Mouse (Mus musculus): ENCODE data around the gene Mark4. TPM values are rescaled to one million over a fixed set of nuclear protein-coding genes. Genes with fewer than 3 reads are reported as not detected.
A peak's percentile ranks its signal among the peaks of the same experiment; 100 is the strongest.

The Mark4 gene
- total RNA-seq, 1 experiment from 2014 or later: 11.8 TPM

GRCm38 (mm10) chr7:19382166-19382541 is 76.5 kb downstream of the Mark4 start:
- peak; percentile 18 to 58; a peak in 2 of 4 replicates for ATAC-seq (replicated peaks in 1 of 2; ENCODE audit: insufficient read depth in 1 of 2, low FRiP score in 2 of 2, low TSS enrichment in 1 of 2, low read depth in 1 of 2, poor library complexity in 2 of 2, severe bottlenecking in 2 of 2)

- peak; percentile 97 to 100 for ATAC-seq (replicated peaks in 1 of 2; ENCODE audit: insufficient read depth in 1 of 2, low FRiP score in 2 of 2, low TSS enrichment in 1 of 2, low read depth in 1 of 2, poor library complexity in 2 of 2, severe bottlenecking in 2 of 2)
Measured at GRCm38 (mm10) chr7:19381377-19382165, 77.0 kb downstream of the Mark4 start, which contains the start of gene Ercc2. TSS of gene Ercc2 (plus strand) at chr7:19382010.

GRCm38 (mm10) chr7:19378049-19378448 is 80.6 kb downstream of the Mark4 start:
- ATAC-seq (replicated peaks in 1 of 2; ENCODE audit: insufficient read depth in 1 of 2, low FRiP score in 2 of 2, low TSS enrichment in 1 of 2, low read depth in 1 of 2, poor library complexity in 2 of 2, severe bottlenecking in 2 of 2): no peak

DNA sequence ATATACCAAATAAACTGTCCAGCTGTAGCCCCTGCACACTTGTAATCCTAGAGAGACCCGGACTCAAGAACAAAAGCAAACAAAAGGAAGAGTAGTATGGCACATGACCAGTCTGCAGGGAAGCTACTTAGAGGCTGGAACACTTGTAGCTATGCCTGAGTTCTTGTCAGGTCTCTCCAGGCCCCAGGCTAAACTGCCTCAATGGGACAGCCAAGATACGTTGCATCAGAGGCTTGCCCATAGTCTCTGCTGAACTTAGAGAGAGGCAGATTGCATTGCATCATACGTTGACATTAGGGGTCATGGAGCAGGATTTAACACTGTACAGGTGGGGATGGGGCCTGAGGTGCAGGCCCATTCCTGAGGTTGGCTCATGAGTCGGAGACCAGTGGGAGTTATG is 82.6 kb downstream of the Mark4 start:
- ATAC-seq (replicated peaks in 1 of 2; ENCODE audit: insufficient read depth in 1 of 2, low FRiP score in 2 of 2, low TSS enrichment in 1 of 2, low read depth in 1 of 2, poor library complexity in 2 of 2, severe bottlenecking in 2 of 2): no peak

DNA sequence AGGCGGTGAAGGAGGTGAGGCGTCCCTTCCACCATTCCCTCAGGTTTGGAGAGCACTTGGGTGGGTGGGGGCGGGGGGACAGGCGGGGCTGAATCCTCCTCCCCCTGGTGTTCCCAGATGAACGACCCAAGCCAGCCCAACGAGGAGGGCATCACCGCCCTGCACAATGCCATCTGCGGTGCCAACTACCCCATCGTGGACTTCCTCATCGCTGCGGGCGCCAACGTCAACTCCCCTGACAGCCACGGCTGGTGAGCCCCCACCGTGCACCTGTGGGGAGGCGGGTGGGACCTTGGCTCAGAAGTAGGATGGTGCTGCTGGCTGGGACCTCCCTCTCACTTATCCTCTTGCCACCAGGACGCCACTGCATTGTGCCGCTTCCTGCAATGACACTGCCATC is 83.3 kb downstream of the Mark4 start:
- no peak for ATAC-seq (replicated peaks in 1 of 2; ENCODE audit: insufficient read depth in 1 of 2, low FRiP score in 2 of 2, low TSS enrichment in 1 of 2, low read depth in 1 of 2, poor library complexity in 2 of 2, severe bottlenecking in 2 of 2)

Other genes starting within 250 kb of the Mark4 start
- gene Gpr4, start 246.3 kb downstream of the Mark4 start, total RNA-seq (2017): 0.74 and 1.4 TPM in 2 replicates
- gene Opa3, start 230.5 kb downstream of the Mark4 start, total RNA-seq (2017): 19.9 and 26.8 TPM in 2 replicates
- gene Vasp, start 187.0 kb downstream of the Mark4 start, total RNA-seq (2017): 99.8 and 117 TPM in 2 replicates
- 0.25 TPM in 1 of 2 replicates, not detected in the other for gene Ppm1n, start 178.8 kb downstream of the Mark4 start, total RNA-seq (2017)
- not detected in 2 replicates for gene Rtn2, start 176.2 kb downstream of the Mark4 start, total RNA-seq (2017)
- 190 and 280 TPM in 2 replicates for gene Fosb, start 148.8 kb downstream of the Mark4 start, total RNA-seq (2017)
- 20.0 and 28.0 TPM in 2 replicates for gene Ercc1, start 114.0 kb downstream of the Mark4 start, total RNA-seq (2017)
- 20.9 and 23.6 TPM in 2 replicates for gene Cd3eap, start 99.3 kb downstream of the Mark4 start, total RNA-seq (2017)
- 0.25 and 0.60 TPM in 2 replicates for gene Ppp1r13l, start 99.1 kb downstream of the Mark4 start, total RNA-seq (2017)
- 32.3 and 42.5 TPM in 2 replicates for gene Ercc2, start 76.8 kb downstream of the Mark4 start, total RNA-seq (2017)
- gene Klc3, start 54.7 kb downstream of the Mark4 start, total RNA-seq (2017): 1.5 and 2.6 TPM in 2 replicates
- gene Ckm, start 54.0 kb downstream of the Mark4 start, total RNA-seq (2017): 0.25 and 0.31 TPM in 2 replicates
- 2.2 and 3.8 TPM in 2 replicates for gene Exoc3l2, start 4.5 kb upstream of the Mark4 start, total RNA-seq (2017)
- gene Bloc1s3, start 49.5 kb upstream of the Mark4 start, total RNA-seq (2017): 1.4 and 2.1 TPM in 2 replicates
- 24.2 and 30.8 TPM in 2 replicates for gene Trappc6a, start 49.6 kb upstream of the Mark4 start, total RNA-seq (2017)
- 0.44 TPM in 1 of 2 replicates, not detected in the other for gene Nkpd1, start 59.0 kb upstream of the Mark4 start, total RNA-seq (2017)
- gene Ppp1r37, start 104.3 kb upstream of the Mark4 start, total RNA-seq (2017): 12.2 and 16.3 TPM in 2 replicates
- 5.3 and 5.9 TPM in 2 replicates for gene Zfp296, start 118.5 kb upstream of the Mark4 start, total RNA-seq (2017)
- 35.4 and 44.9 TPM in 2 replicates for gene Gemin7, start 118.8 kb upstream of the Mark4 start, total RNA-seq (2017)
- gene Clasrp, start 145.7 kb upstream of the Mark4 start, total RNA-seq (2017): 40.1 and 51.3 TPM in 2 replicates
- gene Relb, start 170.6 kb upstream of the Mark4 start, total RNA-seq (2017): 8.7 and 12.4 TPM in 2 replicates
- gene Clptm1, start 206.2 kb upstream of the Mark4 start, total RNA-seq (2017): 21.4 and 26.4 TPM in 2 replicates
- gene Apoc2, start 219.1 kb upstream of the Mark4 start, total RNA-seq (2017): 6.1 TPM in 1 of 2 replicates, not detected in the other
- gene Gm44805, start 222.6 kb upstream of the Mark4 start, total RNA-seq (2017): not detected in 2 replicates
- not detected in 2 replicates for gene Apoc4, start 222.7 kb upstream of the Mark4 start, total RNA-seq (2017)
- not detected in 2 replicates for gene Apoc1, start 233.8 kb upstream of the Mark4 start, total RNA-seq (2017)
- 167 and 314 TPM in 2 replicates for gene Apoe, start 240.4 kb upstream of the Mark4 start, total RNA-seq (2017)

Measured in hematopoietic stem cell, adult 5-6 weeks (primary cell).